Mouse (Mus musculus): Measurements from ENCODE around the gene Prtn3.

Gene Prtn3

GRCm38 (mm10) chr10:79855558-79856184, 18.6 kb upstream of the Prtn3 start:
- in situ Hi-C loops (cut with MboI, MseI) = no loop called here

GRCm38 (mm10) chr10:79856280-79856679, 18.0 kb upstream of the Prtn3 start:
- in situ Hi-C loops (cut with MboI, MseI) = no loop called here

GRCm38 (mm10) chr10:79856704-79857451, 17.4 kb upstream of the Prtn3 start:
- in situ Hi-C loops (cut with MboI, MseI) = no loop called here

- in situ Hi-C loops (cut with MboI, MseI) = no loop called here
These were observed 16.8 kb upstream of the Prtn3 start for GRCm38 (mm10) chr10:79857452-79857811.

GRCm38 (mm10) chr10:79857894-79858293, 16.4 kb upstream of the Prtn3 start:
- in situ Hi-C loops (cut with MboI, MseI) = no loop called here

GRCm38 (mm10) chr10:79858416-79859074, 15.7 kb upstream of the Prtn3 start:
- in situ Hi-C loops (cut with MboI, MseI) = no loop called here

- in situ Hi-C loops (cut with MboI, MseI) = no loop called here
These were observed 15.2 kb upstream of the Prtn3 start for GRCm38 (mm10) chr10:79859116-79859515.

GRCm38 (mm10) chr10:79860079-79860911, 14.0 kb upstream of the Prtn3 start:
- in situ Hi-C loops (cut with MboI, MseI) = no loop called here

GRCm38 (mm10) chr10:79861230-79862048, 12.8 kb upstream of the Prtn3 start:
- in situ Hi-C loops (cut with MboI, MseI) = no loop called here

GRCm38 (mm10) chr10:79862049-79862788, 12.1 kb upstream of the Prtn3 start:
- in situ Hi-C loops (cut with MboI, MseI) = no loop called here

- in situ Hi-C loops (cut with MboI, MseI) = no loop called here
These were observed 11.4 kb upstream of the Prtn3 start for GRCm38 (mm10) chr10:79862925-79863324.

GRCm38 (mm10) chr10:79864351-79865188, 9.7 kb upstream of the Prtn3 start:
- in situ Hi-C loops (cut with MboI, MseI) = no loop called here

- in situ Hi-C loops (cut with MboI, MseI) = no loop called here
These were observed 9.1 kb upstream of the Prtn3 start for GRCm38 (mm10) chr10:79865189-79865601.

GRCm38 (mm10) chr10:79865801-79866295, 8.4 kb upstream of the Prtn3 start:
- in situ Hi-C loops (cut with MboI, MseI) = no loop called here

- in situ Hi-C loops (cut with MboI, MseI) = no loop called here
These were observed 7.7 kb upstream of the Prtn3 start for GRCm38 (mm10) chr10:79866601-79867000.

GRCm38 (mm10) chr10:79871845-79872244, 2.4 kb upstream of the Prtn3 start:
- in situ Hi-C loops (cut with MboI, MseI) = no loop called here

- in situ Hi-C loops (cut with MboI, MseI) = no loop called here
These were observed 1.4 kb upstream of the Prtn3 start for GRCm38 (mm10) chr10:79872862-79873261.

GRCm38 (mm10) chr10:79873313-79873712, 963 bp upstream of the Prtn3 start:
- in situ Hi-C loops (cut with MboI, MseI) = no loop called here

GRCm38 (mm10) chr10:79873715-79874289, 474 bp upstream of the Prtn3 start:
- in situ Hi-C loops (cut with MboI, MseI) = no loop called here
